Mouse (Mus musculus) E14TG2a.4 (cell line): Measurements from ENCODE around the gene Ano1.

Experiments
- CTCF ChIP-seq: conservative IDR thresholded peaks from 2 replicates; pipeline ENCODE4 v1.5.1; 2014; ENCODE audit warnings: low read length
- NANOG ChIP-seq: IDR thresholded peaks from 2 replicates; pipeline ENCODE4 v1.6.1; 2014; ENCODE audit warnings: borderline replicate concordance, low read length, mixed read lengths
- POU5F1 ChIP-seq: IDR thresholded peaks from 2 replicates; pipeline ENCODE4 v1.6.1; 2014; ENCODE audit warnings: low read length, borderline replicate concordance

DNA sequence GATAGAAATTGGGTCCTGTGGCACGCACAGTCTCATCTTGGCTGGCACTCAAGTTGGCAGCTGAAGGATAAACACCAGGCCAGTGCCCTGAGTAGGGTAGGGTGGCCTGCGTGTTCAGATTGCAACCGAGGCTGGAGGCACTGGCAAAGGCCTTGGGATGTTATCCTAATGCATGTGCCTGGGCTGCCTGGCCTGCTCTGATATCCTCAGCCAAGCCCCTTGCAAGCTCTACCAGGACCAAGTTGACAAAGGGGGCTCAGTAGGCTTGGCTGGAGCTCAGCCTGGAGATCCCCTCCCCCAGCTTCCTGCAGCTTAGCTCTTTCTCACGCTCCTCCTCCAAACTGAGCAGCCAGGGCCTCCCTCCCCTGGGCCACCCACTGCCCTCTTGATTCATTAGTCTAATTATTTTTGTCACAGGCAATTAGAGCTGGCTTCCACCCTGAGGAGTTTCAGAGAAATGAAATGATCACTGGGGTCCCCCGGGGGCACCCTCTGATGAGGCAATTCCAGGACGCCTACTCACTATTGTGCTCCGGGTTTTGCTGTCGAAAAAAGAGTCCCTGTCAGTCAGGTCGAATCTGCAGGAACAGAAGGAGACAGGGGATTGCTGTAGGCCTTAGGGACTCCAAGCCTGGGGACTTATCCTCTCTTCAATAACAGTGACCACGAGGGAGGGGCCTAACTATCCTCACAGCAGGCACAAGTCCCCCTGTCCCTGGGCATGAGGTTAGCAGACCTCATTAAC, 97.9 kb downstream of the Ano1 start:
- TF ChIP-seq CTCF (no peak), POU5F1 (no peak), NANOG (no peak)
